Mouse (Mus musculus): ENCODE measurements around the gene Tbx4.

The Tbx4 gene

GRCm38 (mm10) chr11:85857997-85858698 is 28.1 kb upstream of the Tbx4 start:
- no peak for DNase-seq (ENCODE audit: low spot score in 2 of 2)

GRCm38 (mm10) chr11:85864363-85864762 is 21.9 kb upstream of the Tbx4 start:
- DNase-seq (ENCODE audit: low spot score in 2 of 2), result no peak

- no peak for DNase-seq (ENCODE audit: low spot score in 2 of 2)
These were observed 10.0 kb upstream of the Tbx4 start for GRCm38 (mm10) chr11:85876059-85876788.

- no peak for DNase-seq (ENCODE audit: low spot score in 2 of 2)
These were observed 1.7 kb upstream of the Tbx4 start for GRCm38 (mm10) chr11:85884498-85884897.

GRCm38 (mm10) chr11:85886429-85886785 is 185 bp downstream of the Tbx4 start:
- DNase-seq (ENCODE audit: low spot score in 2 of 2), result no peak

GRCm38 (mm10) chr11:85887273-85887672 is 1.1 kb downstream of the Tbx4 start:
- no peak for DNase-seq (ENCODE audit: low spot score in 2 of 2)

GRCm38 (mm10) chr11:85887801-85888450 is 1.7 kb downstream of the Tbx4 start:
- no peak for DNase-seq (ENCODE audit: low spot score in 2 of 2)

- DNase-seq (ENCODE audit: low spot score in 2 of 2), result no peak
These were observed 2.3 kb downstream of the Tbx4 start for GRCm38 (mm10) chr11:85888451-85888961.

- DNase-seq (ENCODE audit: low spot score in 2 of 2), result no peak
These were observed 3.0 kb downstream of the Tbx4 start for GRCm38 (mm10) chr11:85889056-85889729.

- no peak for DNase-seq (ENCODE audit: low spot score in 2 of 2)
These were observed 3.7 kb downstream of the Tbx4 start for GRCm38 (mm10) chr11:85889730-85890562.

- no peak for DNase-seq (ENCODE audit: low spot score in 2 of 2)
These were observed 4.3 kb downstream of the Tbx4 start for GRCm38 (mm10) chr11:85890563-85890845.

GRCm38 (mm10) chr11:85891010-85891691 is 4.9 kb downstream of the Tbx4 start:
- DNase-seq (ENCODE audit: low spot score in 2 of 2), result no peak

- DNase-seq (ENCODE audit: low spot score in 2 of 2), result no peak
These were observed 5.4 kb downstream of the Tbx4 start for GRCm38 (mm10) chr11:85891692-85892040.

GRCm38 (mm10) chr11:85892771-85893170 is 6.5 kb downstream of the Tbx4 start:
- DNase-seq (ENCODE audit: low spot score in 2 of 2), result no peak

GRCm38 (mm10) chr11:85893400-85894135 is 7.3 kb downstream of the Tbx4 start:
- DNase-seq (ENCODE audit: low spot score in 2 of 2), result no peak

- no peak for DNase-seq (ENCODE audit: low spot score in 2 of 2)
These were observed 7.9 kb downstream of the Tbx4 start for GRCm38 (mm10) chr11:85894136-85894530.

GRCm38 (mm10) chr11:85894731-85895545 is 8.7 kb downstream of the Tbx4 start:
- no peak for DNase-seq (ENCODE audit: low spot score in 2 of 2)

GRCm38 (mm10) chr11:85896335-85896985 is 10.2 kb downstream of the Tbx4 start:
- DNase-seq (ENCODE audit: low spot score in 2 of 2), result no peak

GRCm38 (mm10) chr11:85900291-85900690 is 14.1 kb downstream of the Tbx4 start:
- no peak for DNase-seq (ENCODE audit: low spot score in 2 of 2)

Data from right cerebral cortex, postnatal 10 days (tissue).